Mouse (Mus musculus): ENCODE measurements around the gene Polr2c.

The Polr2c gene

GRCm38 (mm10) chr8:94880742-94881141 is 23.5 kb downstream of the Polr2c start:
- DNase-seq (ENCODE audit: low spot score in 2 of 2) = no peak

DNA sequence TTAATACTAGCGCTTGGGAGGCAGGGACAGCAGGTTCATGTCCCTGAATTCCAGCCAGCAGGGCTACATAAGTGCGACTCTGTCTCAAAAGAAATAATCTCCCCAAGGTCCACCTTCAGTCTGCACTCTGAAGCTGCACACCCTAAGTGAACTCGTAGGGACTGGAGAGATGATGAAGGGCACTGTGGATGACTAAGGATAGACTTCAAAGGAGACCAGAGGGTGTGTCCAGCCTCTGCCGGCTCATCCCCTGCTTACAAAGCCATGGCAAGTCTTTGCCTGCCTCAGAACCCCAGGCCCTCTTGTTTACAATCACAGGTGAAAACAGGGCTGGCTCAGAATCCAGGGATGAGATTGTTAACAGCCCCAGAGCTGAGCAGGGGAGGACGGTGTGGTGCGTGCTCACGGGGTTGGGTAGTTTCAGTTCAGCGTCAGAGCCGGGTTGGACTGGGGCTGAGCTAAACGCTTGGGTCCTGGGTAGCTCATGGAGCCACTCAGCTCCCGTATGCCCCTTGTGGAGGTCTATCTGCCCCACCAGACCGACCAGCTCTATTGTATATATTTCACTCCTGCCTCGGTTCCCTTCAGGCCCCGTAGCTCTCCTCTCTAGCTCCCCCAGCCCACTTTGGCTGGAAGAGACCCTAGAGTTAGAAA is 31.3 kb downstream of the Polr2c start:
- DNase-seq (ENCODE audit: low spot score in 2 of 2) = no peak

DNA sequence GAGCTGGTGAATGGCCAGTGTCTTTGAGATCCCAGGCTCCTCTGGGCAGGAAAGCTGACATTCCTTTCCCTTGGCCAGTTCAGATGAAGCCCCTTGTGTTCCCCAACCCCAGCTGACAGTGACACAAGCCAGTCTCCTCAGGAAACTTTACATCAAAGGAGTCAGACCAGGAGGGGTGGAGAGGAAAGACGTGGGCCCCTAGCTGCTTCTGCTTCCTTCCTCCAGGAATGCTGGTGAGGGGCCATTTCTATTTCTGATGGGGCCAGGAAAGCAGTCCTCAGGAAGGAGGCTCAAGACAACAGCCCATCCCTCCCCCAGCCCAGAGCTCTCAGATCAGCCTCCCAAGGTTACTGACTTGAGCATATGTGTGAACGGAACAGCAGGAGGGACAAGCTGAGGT is 35.7 kb downstream of the Polr2c start:
- no peak for DNase-seq (ENCODE audit: low spot score in 2 of 2)

GRCm38 (mm10) chr8:94899262-94899661 is 42.0 kb downstream of the Polr2c start:
- DNase-seq (ENCODE audit: low spot score in 2 of 2) = no peak

- DNase-seq (ENCODE audit: low spot score in 2 of 2) = no peak
Measured at GRCm38 (mm10) chr8:94900617-94901016, 43.4 kb downstream of the Polr2c start.

- no peak for DNase-seq (ENCODE audit: low spot score in 2 of 2)
Measured at GRCm38 (mm10) chr8:94901031-94901430, 43.8 kb downstream of the Polr2c start.

DNA sequence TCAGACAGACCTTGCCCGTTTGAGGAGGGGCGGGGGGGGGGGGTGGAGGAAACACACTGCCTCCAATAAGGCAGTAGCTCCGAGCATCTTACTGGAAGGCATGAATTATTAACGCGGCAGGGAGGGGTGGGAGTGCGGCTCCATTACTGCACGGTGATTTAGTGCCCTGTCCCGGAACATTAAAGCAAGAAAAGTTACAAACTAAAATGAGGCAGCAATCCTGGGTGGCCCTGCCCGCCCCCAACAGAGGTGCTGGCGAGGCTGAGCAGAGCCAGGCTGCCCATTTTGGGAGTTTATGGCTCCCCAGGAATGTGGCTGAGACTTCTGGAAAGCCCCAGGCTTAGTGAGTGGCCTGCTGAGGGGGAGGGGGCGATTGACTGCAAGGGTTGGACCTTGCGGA is 46.5 kb downstream of the Polr2c start:
- DNase-seq (ENCODE audit: low spot score in 2 of 2) = peak in 1 of 2 experiments; percentile 54

- peak; percentile 81 to 90 for DNase-seq (ENCODE audit: low spot score in 2 of 2)
Measured at GRCm38 (mm10) chr8:94904450-94905175, 47.4 kb downstream of the Polr2c start.

DNA sequence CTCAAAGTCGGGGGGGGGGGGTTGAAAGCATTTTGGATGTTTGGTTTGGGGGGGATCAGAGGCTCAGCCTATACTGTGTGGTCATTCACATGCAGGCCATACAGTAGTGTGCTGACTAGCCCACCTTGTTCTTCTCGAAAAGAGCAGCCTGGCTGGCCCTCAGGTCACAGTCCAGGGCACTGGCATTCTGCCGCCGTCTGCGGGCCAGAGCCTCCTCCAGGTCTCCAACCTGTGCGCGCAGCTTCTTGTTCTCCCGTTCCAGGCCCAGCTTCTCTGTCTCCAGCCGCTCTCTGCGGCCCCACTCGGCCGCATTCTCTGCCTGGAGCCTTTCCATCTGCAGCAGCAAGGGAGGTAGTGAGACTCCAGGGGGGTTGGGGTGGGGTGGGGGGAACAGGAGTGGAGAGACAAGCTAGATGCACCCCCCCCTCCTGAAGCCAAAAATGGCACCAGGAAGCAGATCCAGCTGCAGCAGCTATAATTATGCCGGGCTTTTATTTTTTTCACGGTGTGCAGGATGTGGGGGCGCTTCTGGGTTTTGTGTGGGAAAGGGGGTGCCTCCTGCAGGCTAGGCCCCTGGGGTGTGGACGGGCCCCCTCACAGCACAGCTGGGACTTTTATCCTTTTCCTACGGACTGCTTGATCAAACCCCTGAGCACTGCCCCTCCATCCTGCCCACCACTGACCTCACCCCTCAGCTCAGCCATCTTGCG is 50.5 kb downstream of the Polr2c start:
- DNase-seq (ENCODE audit: low spot score in 2 of 2) = no peak

- DNase-seq (ENCODE audit: low spot score in 2 of 2) = peak; percentile 65 to 83
Measured at GRCm38 (mm10) chr8:94908847-94909246, 51.6 kb downstream of the Polr2c start.

DNA sequence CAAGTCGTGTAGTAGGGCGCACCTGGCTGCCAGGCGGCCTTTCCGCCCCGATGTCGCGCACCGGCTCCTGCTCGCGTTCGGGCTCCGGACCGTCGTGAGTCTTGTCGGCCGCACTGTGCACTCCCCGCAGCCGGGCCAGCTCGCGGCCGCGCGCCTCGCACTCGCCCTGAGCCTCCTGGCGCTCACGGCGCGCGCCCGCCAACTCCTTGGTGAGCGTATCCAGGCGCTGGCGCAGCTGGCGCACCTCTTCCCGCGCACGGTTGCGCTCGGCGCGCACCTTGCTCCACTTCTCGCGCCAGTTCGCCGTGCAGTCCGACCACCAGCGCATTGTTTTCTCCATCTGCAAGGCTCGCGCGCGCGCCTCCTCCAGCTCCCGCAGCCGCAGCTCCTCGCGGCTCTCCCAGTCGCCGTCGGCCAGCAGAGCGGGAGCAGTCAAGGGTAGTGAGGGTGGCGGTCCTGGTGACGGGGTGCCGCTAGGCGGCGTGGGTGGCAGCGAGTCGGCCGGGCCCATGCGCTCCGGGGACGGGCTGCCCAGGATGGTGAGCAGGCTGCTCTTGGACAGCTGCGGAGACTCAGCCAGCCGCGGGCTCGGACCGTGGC is 55.9 kb downstream of the Polr2c start:
- peak; percentile 60 to 71 for DNase-seq (ENCODE audit: low spot score in 2 of 2)

- no peak for DNase-seq (ENCODE audit: low spot score in 2 of 2)
Measured at GRCm38 (mm10) chr8:94914256-94914655, 57.0 kb downstream of the Polr2c start.

DNA sequence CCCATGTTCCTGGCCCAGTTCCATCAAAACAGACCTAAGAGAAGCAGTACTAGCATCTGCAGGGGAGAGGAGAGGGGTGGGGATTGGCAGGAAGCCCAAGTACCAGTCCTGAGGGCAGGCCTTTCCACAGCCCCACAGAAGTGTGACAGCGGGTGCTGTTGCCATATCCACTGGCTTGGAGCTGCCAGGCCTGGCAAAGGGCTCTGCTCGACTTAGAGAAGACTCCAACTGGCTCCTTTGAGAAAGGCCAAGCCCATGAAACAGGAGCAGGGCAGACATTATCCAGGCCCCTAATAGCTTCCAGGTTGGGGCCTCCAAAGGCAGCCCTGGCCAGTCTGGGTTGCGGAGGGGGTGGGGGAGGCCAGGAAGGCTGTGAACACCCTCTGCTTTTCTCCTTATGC is 57.5 kb downstream of the Polr2c start:
- no peak for DNase-seq (ENCODE audit: low spot score in 2 of 2)

- DNase-seq (ENCODE audit: low spot score in 2 of 2) = no peak
Measured at GRCm38 (mm10) chr8:94916311-94916959, 59.2 kb downstream of the Polr2c start.

DNA sequence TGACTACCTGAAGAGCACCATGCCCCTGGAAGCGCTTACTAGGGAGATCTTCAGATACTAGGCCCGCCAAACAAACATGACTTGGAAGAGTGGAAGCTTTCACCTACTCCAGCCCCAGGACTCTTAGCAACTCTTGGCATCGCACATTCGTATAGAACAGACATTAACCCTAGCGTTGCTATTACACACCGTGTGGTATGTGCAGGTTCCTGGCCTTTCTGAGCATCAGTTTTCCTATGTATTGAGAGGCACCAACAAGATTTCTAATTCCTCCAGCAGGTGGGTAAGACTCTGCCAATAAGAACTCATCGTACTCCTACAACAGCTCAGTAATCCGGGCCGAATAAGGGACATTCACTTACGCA is 59.7 kb downstream of the Polr2c start:
- DNase-seq (ENCODE audit: low spot score in 2 of 2) = no peak

DNA sequence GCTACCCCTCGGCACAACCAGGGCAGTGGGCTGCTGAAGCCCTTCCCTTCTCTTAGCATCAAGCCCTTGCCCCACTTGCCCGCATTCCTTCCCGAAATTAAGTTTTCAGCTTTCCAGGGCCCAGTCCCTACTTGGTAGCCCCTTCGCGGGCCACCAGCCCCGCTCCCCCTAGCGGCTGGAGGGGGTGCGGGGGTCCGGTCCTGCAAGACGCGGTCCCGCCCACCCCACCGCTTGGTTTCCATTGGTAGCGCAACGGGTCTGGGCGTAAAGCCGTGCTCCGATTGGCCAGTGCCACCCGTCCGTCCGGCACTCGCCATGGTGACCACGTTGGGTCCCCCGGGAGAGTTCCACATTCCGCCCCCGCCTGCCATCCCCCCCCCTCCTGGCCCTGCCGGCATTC is 60.1 kb downstream of the Polr2c start:
- DNase-seq (ENCODE audit: low spot score in 2 of 2) = peak; percentile 95 to 97

DNA sequence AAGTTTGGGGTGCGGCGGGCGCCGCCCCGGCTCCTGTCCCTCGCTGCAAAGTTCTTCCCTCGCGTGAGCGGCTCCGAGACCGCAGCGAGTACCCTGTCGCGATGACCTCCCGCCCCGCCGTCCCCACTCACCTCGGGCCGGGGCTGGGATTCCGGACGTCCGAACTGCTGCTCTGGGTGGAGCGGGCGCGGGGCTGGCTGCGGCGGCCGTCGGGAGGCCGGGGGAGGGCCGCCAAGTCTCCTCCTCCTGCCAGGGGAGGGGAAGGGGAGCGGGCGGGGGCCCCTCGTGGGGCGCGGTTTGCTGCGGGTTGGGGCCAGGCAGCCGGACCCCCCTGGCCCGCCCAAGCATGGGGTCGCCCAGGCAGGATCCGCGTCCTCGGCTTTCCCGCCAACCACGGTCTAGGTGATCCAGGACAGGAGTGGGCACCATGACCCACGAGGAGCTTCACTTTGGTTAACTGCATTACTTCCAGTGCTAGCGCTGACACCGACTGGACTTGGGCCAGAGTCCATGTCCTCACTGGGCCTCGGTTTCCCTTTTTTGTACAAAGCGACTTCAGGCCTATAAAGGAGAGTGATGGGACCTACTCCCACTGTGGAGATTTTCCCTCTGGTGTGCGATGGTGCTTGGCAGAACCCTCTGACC is 60.7 kb downstream of the Polr2c start, which contains the start of gene Ccdc102a:
Gene Ccdc102a, minus strand, starts transcription at position 248 of the 645 bp plus-strand sequence.
- DNase-seq (ENCODE audit: low spot score in 2 of 2) = peak; percentile 70 to 75

GRCm38 (mm10) chr8:94919256-94919655 is 62.0 kb downstream of the Polr2c start:
- no peak for DNase-seq (ENCODE audit: low spot score in 2 of 2)

DNA sequence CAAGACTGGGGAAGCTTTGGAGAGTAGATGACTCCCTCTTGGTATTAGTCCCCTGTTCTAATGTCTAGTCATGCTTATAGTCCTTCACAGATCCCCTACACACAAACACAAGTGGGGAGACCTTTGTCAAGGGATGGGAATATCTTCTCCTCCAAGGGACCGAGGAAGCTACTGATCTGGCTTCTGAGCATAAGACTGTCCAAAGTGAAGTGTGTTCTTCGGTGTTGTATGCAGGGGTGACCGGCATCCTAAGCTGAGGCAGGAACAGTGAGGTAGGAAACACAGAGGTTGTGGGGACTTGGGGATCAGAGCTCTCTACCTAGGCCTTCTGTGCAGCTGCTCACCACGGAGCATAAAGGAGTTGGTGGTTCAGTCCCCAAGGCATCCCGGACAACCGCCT is 64.9 kb downstream of the Polr2c start:
- no peak for DNase-seq (ENCODE audit: low spot score in 2 of 2)

DNA sequence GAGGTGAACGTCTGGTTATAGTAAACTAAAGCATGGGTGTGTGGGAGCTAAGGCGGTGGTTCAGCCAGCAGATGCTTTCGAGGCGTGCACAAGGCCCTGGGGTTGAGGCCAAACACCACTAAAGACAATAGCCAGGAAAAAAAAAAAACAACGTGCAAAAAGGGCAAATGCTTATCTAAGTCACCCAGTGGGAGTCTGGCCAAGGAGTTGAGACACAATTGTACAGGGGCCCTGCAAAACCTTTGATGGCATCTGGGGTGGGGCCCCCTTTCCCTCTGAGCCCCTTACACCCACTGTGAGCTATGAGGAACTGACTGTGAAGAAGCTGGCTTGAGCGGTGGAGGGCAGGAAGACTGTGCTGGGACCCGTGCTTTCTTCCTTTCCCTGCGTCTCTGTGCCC is 65.4 kb downstream of the Polr2c start:
- DNase-seq (ENCODE audit: low spot score in 2 of 2) = no peak

Data from urinary bladder, postnatal 4 days (tissue).